Mouse (Mus musculus) retina, postnatal 1 day (tissue): ENCODE measurements around the gene Urm1.
"Not testable (repeated sequence)": the region's sequence is repeated elsewhere in the genome, so short reads cannot be mapped to it uniquely, and the experiment has no call there.

Source experiments
- DNase-seq: peaks from one replicate; pipeline ENCODE4 v3.0.0-alpha.2; 2012

Urm1 gene

GRCm38 (mm10) chr2:29869646-29870451, 50.0 kb downstream of the Urm1 start:
- DNase-seq = peak; percentile 52

DNA sequence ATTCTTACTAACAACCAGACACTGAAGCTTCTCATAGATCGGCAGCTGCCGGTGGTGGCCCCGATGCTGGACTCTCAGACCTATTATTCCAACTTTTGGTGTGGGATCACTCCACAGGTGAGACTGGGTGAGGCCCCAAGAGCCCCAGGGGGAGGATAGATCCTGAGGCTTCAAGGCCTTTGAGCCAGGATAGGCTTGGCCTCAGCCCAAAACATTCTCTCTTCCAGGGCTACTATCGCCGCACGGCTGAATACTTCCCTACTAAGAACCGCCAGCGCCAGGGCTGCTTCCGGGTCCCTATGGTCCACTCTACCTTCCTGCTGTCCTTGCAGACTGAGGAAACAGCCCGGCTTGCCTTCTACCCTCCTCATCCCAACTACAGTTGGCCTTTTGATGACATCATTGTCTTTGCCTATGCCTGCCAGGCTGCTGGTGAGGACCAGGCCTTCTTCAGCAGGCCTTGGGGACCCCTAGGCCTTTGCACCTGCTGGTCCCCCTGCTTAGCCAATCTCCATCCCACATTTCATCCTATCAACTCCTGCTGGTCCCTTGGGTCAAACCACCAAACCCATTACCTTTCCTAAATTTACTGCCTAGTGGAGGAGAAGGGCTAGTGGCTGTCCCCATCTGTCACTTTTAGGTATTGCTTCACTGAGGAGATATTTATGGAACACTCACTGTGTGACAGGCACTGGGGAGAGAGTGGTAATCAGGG, 52.9 kb downstream of the Urm1 start:
- no peak for DNase-seq

DNA sequence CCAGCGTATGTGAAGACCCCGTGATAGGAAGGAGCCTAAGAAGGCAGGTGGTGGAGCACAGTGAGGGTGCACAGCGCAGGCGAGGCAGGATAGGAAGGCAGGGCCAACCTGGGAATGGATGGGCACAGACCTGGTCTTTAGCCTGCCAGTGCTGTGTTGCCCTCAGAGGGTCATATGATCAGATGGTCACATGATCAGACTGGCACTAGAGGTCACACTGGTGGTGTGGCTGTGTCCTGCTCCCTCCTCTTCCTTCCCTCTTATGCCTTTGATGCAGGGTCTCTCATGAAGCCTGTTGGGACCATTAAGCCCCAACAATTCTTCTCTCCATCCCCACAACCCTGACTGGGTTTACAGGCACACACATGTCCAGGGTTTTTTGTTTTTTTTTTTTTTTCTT, 53.9 kb downstream of the Urm1 start:
- DNase-seq = no peak

GRCm38 (mm10) chr2:29878061-29878460, 58.2 kb downstream of the Urm1 start:
- DNase-seq = no peak

DNA sequence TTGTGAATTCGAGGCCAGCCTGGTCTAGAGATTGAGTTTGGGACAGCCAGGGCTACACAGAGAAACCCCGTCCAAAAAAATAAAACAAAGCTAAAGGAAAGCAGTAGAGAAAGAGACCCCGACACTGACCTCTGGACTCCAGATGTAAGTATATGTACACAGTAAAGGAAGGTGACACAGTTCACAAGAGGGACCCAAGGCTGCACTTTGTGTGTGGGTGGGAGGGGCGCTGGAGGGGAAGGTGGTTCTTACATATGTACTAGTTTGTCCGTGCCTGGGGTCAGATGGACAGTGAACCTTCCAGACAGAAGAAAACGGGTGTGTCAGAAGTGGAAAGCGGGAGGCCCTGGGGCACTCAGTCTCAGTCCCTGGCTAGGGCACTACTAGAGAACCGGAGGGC, 59.3 kb downstream of the Urm1 start:
- no peak for DNase-seq

GRCm38 (mm10) chr2:29879964-29880830, 60.3 kb downstream of the Urm1 start:
- no peak for DNase-seq

GRCm38 (mm10) chr2:29886659-29887292, 66.9 kb downstream of the Urm1 start:
- DNase-seq = not testable (repeated sequence)

DNA sequence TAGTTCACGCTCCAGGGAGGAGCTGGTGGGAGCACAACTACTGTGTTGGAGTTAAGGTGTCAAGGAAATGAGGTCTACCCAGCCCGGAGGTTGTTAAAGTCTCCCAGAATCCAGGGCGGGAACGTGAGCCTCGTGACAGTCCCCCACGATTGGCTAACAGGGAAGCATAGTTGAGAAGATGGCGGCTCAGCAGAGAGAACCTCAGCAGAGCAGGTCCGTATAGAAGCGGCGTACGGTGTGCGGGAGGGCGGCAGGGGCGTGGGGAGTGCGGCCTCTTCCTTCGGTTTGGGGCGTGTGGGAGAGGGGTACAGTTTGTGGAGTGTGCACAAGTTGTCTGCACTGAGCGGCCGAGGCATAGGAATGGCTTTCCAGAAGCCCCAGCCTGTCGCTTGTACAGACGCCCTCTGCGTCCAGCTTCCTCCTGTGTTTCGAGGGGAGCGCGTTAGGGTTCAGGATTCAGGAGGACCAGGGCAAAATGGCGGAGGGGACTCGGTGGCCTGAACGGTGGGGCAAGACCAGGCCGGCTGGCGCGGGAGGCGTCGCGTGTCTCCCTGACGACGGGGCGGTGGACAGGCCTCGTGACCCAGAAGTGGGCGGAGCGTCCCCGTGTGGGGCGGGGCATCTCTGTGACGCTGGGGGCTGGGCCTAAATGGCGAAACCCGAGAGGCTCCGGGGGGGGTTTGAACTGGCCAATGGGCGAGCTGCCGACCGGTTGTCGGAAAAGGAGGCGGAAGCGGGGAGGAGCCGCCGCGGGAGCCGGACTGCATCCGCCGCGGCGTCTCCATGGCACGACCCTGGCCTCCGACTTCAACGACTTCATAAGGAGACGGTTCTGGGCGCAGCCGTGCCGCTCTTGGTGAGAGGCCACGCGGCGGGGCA, 69.4 kb downstream of the Urm1 start, which contains the start of gene Odf2:
Odf2 (plus strand) TSS at position 156 of the 879 bp plus-strand sequence.
- peak; percentile 99 for DNase-seq

- peak; percentile 93 for DNase-seq
Measured at GRCm38 (mm10) chr2:29889991-29890833, 70.3 kb downstream of the Urm1 start.

- no peak for DNase-seq
Measured at GRCm38 (mm10) chr2:29891773-29892172, 71.9 kb downstream of the Urm1 start.
